Mouse (Mus musculus) T-helper 2 cell (primary cell): Measurements from ENCODE around the gene Ube2z.

ENCODE experiments used
- in situ Hi-C: fragments of 300-600 bp; cut with MboI, MseI; formaldehyde crosslinking; loops from one replicate; pipeline ENCODE4 v1.15.1; 2025; ENCODE audit warnings: high pct_unique_total_duplicates

Gene Ube2z

DNA sequence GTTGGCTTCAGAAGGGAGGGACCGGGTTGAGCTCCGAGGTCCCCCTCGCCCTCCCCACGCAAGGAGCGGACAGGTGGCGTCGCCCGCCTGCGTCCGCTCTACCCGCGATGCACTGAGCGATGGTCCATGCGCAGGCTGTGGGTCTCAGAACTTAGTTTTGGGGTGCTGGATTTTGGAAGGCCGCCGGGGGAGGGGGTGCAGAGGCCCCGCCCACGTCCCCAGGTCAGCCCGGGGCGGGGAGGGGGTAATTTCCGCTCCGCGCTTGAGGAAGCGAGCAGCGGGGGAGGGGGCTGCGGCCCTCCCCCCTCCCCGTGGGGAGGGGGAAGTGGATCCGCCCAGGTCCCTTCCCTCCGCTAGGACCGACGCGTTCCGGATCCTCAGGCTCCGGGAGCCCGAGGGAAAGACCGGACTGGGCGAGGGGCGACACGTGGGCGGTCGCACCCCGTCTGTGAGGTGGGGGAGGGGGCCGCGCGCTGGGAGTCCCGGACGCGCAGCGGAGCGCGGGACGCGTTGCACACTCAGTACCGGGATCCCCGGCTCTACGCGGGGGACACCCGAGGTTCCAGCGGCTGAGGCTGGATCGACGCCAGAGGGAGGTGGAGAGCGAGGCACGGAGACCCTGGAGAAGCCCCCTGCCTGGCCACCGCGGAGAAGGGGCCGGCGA, 58.2 kb downstream of the Ube2z start:
- in situ Hi-C loops: no loop called here

DNA sequence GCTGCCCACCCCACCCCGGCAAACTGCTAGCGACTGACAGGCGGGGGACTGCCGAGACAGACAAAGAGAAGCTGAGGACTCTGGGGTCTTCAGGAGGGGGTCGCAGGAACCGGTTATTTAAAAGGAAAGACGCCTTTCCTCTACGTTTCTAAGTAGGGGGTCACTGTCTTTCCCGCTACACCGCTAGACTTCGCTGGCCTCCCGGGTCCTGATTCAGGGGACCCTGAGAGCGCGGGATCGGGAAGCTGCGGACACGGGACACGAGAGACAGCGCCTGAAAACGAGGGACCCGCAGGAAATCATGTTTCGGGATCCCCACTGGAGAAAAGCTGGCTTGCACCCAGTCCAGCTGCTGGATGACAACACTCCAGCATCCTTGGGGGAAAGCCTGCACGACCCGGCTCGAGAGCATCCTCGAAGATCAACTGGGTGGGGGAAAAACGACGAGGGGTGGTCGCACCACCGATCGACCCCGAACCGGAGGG, 58.8 kb downstream of the Ube2z start:
- in situ Hi-C loops: no loop called here

DNA sequence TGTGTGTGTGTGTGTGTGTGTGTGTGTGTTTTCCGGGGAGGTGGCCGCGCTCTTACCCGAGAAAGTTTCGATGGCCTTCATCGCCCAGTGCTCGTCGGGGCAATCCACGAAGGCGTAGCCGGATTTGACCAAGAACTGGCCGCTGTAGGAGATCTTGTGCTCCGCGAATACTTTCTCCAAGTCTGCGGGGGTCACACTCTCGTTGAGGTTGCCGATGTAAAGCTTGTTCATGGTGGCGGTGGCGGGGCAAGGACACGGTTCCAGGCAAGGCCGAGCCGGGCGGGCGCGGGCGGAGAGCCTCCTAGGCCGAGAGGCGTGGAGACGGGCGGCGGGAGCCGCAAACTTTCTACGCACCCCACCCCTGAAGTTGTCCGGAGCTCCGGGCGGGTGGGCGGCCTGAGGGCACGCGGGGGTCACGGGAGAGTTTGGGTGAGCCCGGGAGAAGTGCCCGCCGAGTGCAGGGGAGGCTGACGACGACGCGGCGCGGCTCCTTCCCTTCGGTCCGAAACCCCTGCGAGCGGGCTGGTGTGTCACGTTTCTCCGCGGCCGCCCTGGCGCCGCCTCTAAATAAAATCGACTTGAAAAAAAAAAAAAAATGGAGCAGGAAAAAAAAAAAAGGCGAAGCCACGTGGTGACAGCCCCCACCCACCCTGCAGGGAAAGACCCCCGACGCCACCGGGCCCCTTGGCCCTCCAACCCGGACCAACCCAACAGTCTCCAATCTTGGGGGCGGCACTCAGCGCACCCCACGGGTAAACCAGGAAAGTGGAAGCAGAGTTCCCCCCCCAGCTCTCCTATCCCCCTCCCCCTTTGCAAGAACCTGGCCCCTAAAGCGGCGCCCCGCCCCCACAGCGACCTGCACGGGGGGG, 59.6 kb downstream of the Ube2z start, which contains the start of gene Igf2bp1:
Igf2bp1 (minus strand) TSS at position 538 of the 869 bp plus-strand sequence.
- in situ Hi-C loops: no loop called here

DNA sequence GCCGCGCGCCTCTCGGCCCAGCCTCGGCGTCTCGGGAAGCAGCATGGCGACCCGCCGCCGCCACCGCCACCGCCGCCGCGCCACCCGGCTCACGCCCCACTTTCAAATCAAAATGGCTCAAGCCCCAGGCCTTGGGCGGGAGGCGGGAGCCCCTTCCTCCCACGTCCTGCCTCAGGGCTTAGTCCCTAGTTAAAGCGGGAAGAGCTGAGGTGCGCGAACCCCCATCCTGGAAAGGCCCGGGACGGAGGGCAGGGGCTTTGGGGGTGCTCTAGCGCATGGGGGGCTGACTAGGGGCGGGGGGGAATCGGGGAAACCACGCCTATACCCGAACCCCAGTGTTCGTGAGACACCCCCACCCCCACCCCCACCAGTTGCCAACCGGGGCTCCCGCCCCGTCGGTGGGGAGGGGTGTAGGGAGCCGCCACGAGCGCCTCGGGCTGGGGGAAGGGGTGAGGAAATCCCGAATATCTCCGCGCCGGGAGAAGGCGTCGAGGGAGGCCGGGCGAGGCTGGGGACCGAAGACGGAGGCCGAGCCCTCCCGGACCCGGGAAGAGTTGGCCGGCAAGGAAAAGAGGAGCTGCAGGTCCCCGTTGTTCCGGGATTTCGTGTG, 60.3 kb downstream of the Ube2z start:
- in situ Hi-C loops: no loop called here

DNA sequence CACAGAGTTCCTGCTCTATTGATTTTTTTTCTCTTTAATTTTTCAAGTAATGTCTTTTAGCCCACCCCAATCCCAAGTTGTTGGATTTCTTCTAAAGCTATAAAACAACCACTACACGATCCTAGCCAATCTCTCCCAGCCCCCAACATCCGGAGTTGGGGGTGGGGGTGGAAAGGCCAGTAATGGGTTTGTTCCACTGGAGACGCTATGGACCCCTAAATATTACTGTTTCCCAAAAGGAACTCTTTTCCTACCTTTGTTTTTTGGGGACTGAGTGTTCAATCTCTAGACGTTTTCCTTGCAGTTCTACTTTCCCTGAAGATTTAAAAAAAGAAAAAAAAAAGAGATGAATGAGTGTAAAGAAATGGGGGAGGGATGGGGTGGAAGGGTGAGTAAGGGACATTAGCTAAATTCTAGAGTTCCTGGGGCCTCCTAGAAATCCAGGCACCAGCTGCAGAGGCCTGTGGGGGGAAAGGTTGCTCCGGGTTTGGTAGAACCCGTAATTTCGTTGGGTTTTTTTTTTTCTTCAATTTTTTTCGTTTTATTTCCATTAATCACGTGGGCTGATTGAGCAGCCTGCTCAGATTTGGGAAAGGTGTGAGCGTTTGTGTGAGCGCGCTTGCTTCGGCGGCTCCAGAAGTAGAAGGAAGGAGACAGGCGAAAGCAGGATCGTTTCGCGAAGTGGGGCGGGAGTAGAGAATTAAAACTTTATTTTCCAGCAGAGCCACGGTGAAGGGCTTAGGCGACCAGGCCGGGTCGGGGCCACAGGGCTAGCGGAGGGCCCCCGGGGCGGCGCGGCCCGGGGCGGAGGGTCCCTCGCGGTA, 61.0 kb downstream of the Ube2z start:
- in situ Hi-C loops: no loop called here

DNA sequence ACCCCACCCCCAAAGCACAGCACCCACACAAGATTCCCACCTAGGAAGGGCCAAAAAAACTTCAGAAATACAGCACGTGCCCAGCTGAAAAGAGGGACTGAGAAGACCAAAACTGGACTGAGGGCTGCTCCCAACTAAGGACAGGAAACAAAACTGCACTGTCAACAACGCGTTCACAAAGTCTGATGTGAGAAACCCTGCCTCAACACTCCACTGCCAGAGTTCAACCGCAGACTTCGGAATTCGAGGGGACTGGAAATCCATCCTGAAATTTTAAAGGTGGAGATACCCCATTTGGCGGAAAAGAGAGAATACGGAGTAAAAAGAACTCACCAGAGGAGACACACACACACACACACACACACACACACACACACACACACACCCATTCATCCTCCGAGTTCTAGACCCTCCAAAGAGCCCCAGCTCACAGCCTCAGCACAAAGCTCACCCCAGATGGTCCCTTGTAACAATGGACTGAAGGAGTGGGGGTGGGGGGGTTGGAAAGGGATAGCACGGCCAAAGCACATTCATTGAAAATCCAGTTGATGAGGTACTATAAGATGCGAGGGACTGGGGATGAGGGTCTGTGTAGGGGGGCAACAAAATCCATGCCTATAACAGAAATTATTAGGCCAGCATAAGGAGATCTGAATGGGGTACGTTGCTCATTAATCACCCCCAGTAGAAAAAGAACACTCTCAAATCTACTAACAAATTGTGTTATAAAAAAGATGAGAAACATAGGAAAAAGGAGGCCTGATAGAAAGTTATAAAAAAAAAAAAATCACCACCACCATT, 61.9 kb downstream of the Ube2z start:
- in situ Hi-C loops: no loop called here
